Mouse (Mus musculus): ENCODE results near the gene Sorl1. TPM values are rescaled to one million over a fixed set of nuclear protein-coding genes. Genes with fewer than 3 reads are reported as not detected.
A peak's percentile ranks its signal among the peaks of the same experiment; 100 is the strongest.

Gene Sorl1
- polyA plus RNA-seq, 1 experiment, result 58.1 TPM

DNA sequence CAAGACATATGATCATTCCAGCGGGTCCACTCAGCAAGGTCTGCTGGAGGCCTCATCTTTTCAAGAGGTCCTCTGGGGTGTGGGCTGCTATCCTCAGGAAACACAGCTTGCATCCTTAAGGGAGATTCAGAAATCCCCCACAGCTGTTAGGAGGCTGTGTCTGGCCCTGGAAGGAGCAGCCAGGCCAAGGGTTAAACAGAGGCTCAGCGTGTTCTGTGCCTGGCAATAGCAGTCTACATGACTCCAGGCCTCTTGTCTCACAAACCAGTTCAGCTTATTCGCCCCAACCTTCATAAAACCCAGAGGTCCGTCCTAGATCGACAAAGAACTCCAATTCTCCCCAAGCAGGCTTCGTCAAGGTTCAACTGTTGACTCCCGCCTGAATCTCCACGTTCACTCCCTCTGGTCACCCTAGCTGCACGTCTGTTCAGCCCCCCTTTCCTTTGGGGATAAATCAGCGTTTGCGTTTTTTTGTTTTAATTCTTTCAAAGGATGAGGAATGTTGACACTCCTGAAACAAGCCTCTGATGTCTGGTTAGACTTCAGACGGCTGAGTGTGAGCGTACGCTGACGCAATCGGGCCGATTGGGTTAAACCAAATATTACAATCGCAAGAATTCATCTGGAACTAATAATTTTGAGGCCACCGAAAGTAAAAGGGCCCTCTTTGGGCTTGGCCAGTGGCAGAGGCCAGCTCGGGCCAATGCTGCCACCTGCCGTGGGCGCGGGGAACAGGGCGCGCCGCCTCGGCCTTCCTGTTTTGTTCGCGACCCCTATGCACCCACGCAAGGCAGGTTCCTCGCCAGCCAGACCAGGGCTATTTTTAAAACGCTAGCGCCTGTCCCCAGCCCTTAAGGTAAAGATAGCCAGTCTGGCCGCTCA lies 173.7 kb downstream of the Sorl1 start:
- H3K27me3 ChIP-seq (replicated peaks; ENCODE audit: control insufficient read depth, insufficient read depth, low read length), result no peaks in the 10 kb centered on the region
- peak overlapping the region; percentile 83 for H3K27ac ChIP-seq (ENCODE audit: insufficient read depth, low read depth, low read length)
- peak; percentile 76 for TF ChIP-seq CTCF (conservative IDR thresholded peaks at IDR 0.05; ENCODE audit: insufficient read depth, insufficient read length, low read depth, low read length)
- no peak for TF ChIP-seq POLR2A (IDR thresholded peaks at IDR 0.05; ENCODE audit: low read depth, low read length)
- peak; percentile 90 for DNase-seq
- 6% methylated on average over 34 of the region's 34 CpGs for WGBS
- no peaks in the 10 kb centered on the region for H3K36me3 ChIP-seq (ENCODE audit: control insufficient read depth, insufficient read depth, low read length)
- no peaks in the 10 kb centered on the region for H3K4me1 ChIP-seq (ENCODE audit: control insufficient read depth, insufficient read depth, low read length)
- H3K4me3 ChIP-seq (ENCODE audit: insufficient read depth, low read depth, low read length), result peak overlapping the region; percentile 51

DNA sequence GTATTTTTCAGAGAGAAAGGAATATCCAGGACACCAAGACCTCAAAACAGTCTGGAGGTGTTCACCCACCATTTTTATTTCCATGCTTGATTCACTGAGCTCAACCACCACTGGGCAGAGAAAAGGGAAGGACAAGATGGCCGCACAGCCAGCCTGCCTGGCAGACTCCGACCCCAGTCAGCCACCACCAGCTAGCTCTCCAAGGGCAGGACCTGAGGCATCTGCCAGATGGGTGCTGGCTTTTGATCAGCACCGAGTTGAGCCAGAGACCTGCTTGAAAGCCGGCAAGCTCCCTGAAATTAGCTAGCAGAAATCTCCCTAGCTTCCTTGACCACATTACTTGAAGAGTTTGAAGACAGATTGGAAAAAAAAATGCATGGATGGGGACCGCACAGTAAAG lies 174.6 kb downstream of the Sorl1 start:
- TF ChIP-seq CTCF (conservative IDR thresholded peaks at IDR 0.05; ENCODE audit: insufficient read depth, insufficient read length, low read depth, low read length) (no peak), POLR2A (IDR thresholded peaks at IDR 0.05; ENCODE audit: low read depth, low read length) (no peak)
- Histone ChIP-seq H3K4me3 (ENCODE audit: insufficient read depth, low read depth, low read length) (no peak overlapping the region), H3K27me3 (replicated peaks; ENCODE audit: control insufficient read depth, insufficient read depth, low read length) (no peaks in the 10 kb centered on the region), H3K27ac (ENCODE audit: insufficient read depth, low read depth, low read length) (no peak overlapping the region), H3K4me1 (ENCODE audit: control insufficient read depth, insufficient read depth, low read length) (no peaks in the 10 kb centered on the region), H3K36me3 (ENCODE audit: control insufficient read depth, insufficient read depth, low read length) (no peaks in the 10 kb centered on the region)
- DNase-seq, result no peak
- WGBS, result 86% methylated on average over 5 of the region's 5 CpGs

DNA sequence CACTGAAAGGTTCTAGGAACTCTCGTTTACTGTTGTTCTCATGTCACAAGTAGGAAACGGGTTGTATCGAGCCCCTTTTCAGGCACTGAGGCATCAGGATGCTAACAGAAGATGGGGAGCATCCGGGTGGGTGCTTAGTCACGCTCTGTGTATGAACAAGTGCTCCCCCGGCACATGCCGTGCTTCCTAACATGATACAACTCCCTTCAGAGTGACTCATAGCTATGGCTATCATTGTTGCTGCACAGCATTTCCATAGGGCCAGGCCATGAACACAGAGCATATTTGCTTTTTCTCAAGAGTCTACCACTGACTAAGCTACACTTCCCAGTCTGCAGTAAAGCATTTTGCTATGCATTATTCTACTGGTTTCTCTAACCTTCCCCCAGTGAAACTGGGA lies 179.1 kb downstream of the Sorl1 start:
- no peaks in the 10 kb centered on the region for H3K4me1 ChIP-seq (ENCODE audit: control insufficient read depth, insufficient read depth, low read length)
- DNase-seq, result no peak
- H3K27ac ChIP-seq (ENCODE audit: insufficient read depth, low read depth, low read length), result no peak overlapping the region
- TF ChIP-seq POLR2A (IDR thresholded peaks at IDR 0.05; ENCODE audit: low read depth, low read length) (no peak), CTCF (conservative IDR thresholded peaks at IDR 0.05; ENCODE audit: insufficient read depth, insufficient read length, low read depth, low read length) (no peak)
- no peaks in the 10 kb centered on the region for H3K27me3 ChIP-seq (replicated peaks; ENCODE audit: control insufficient read depth, insufficient read depth, low read length)
- no peak overlapping the region for H3K4me3 ChIP-seq (ENCODE audit: insufficient read depth, low read depth, low read length)
- 95% methylated on average over 7 of the region's 7 CpGs for WGBS
- no peaks in the 10 kb centered on the region for H3K36me3 ChIP-seq (ENCODE audit: control insufficient read depth, insufficient read depth, low read length)

- no peaks in the 10 kb centered on the region for H3K4me1 ChIP-seq (ENCODE audit: control insufficient read depth, insufficient read depth, low read length)
- H3K4me3 ChIP-seq (ENCODE audit: insufficient read depth, low read depth, low read length), result no peak overlapping the region
- no peak for TF ChIP-seq POLR2A (IDR thresholded peaks at IDR 0.05; ENCODE audit: low read depth, low read length)
- no peak for TF ChIP-seq CTCF (conservative IDR thresholded peaks at IDR 0.05; ENCODE audit: insufficient read depth, insufficient read length, low read depth, low read length)
- no peak for DNase-seq
- no peak overlapping the region for H3K27ac ChIP-seq (ENCODE audit: insufficient read depth, low read depth, low read length)
- H3K27me3 ChIP-seq (replicated peaks; ENCODE audit: control insufficient read depth, insufficient read depth, low read length), result no peaks in the 10 kb centered on the region
- WGBS, result 76% methylated on average over 4 of the region's 4 CpGs
- H3K36me3 ChIP-seq (ENCODE audit: control insufficient read depth, insufficient read depth, low read length), result no peaks in the 10 kb centered on the region
These were observed 181.0 kb downstream of the Sorl1 start for GRCm38 (mm10) chr9:41942970-41943635.

GRCm38 (mm10) chr9:41940311-41940853 lies 183.7 kb downstream of the Sorl1 start:
- TF ChIP-seq CTCF (conservative IDR thresholded peaks at IDR 0.05; ENCODE audit: insufficient read depth, insufficient read length, low read depth, low read length), result no peak
- no peak for TF ChIP-seq POLR2A (IDR thresholded peaks at IDR 0.05; ENCODE audit: low read depth, low read length)
- Histone ChIP-seq H3K4me1 (ENCODE audit: control insufficient read depth, insufficient read depth, low read length) (peaks cover 6% of the 10 kb centered on the region; the same call in 1 of the 2 replicates), H3K36me3 (ENCODE audit: control insufficient read depth, insufficient read depth, low read length) (no peaks in the 10 kb centered on the region), H3K27ac (ENCODE audit: insufficient read depth, low read depth, low read length) (no peak overlapping the region), H3K4me3 (ENCODE audit: insufficient read depth, low read depth, low read length) (no peak overlapping the region), H3K27me3 (replicated peaks; ENCODE audit: control insufficient read depth, insufficient read depth, low read length) (no peaks in the 10 kb centered on the region)
- no peak for DNase-seq
- WGBS, result 50% methylated on average over 10 of the region's 10 CpGs

GRCm38 (mm10) chr9:41938449-41938848 lies 185.6 kb downstream of the Sorl1 start:
- TF ChIP-seq CTCF (conservative IDR thresholded peaks at IDR 0.05; ENCODE audit: insufficient read depth, insufficient read length, low read depth, low read length) (no peak), POLR2A (IDR thresholded peaks at IDR 0.05; ENCODE audit: low read depth, low read length) (no peak)
- Histone ChIP-seq H3K4me1 (ENCODE audit: control insufficient read depth, insufficient read depth, low read length) (peaks cover 6% of the 10 kb centered on the region; the same call in 1 of the 2 replicates), H3K4me3 (ENCODE audit: insufficient read depth, low read depth, low read length) (no peak overlapping the region), H3K36me3 (ENCODE audit: control insufficient read depth, insufficient read depth, low read length) (no peaks in the 10 kb centered on the region), H3K27ac (ENCODE audit: insufficient read depth, low read depth, low read length) (no peak overlapping the region), H3K27me3 (replicated peaks; ENCODE audit: control insufficient read depth, insufficient read depth, low read length) (no peaks in the 10 kb centered on the region)
- WGBS, result 58% methylated on average over 8 of the region's 8 CpGs
- DNase-seq, result no peak

DNA sequence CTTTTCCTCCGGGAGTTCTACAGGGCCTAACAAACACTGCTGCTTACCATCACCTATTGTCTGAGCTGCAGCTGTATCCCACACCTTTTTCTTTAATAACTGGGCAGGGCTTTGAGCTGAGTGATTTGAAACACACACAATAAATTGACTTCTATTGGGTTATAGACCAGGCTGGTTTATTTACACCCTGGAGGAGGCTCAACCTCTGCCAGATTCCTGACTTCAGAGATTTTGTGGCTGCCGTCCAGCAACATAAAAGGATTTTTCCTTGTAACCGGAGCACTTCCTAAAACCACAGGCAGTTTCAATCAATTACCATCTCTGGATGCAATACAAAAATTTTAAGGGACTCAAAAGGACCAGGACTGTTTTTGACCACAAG lies 186.1 kb downstream of the Sorl1 start:
- WGBS, result 27% methylated on average over 3 of the region's 3 CpGs
- Histone ChIP-seq H3K4me3 (ENCODE audit: insufficient read depth, low read depth, low read length) (no peak overlapping the region), H3K4me1 (ENCODE audit: control insufficient read depth, insufficient read depth, low read length) (peaks cover 6% of the 10 kb centered on the region; the same call in 1 of the 2 replicates), H3K36me3 (ENCODE audit: control insufficient read depth, insufficient read depth, low read length) (no peaks in the 10 kb centered on the region), H3K27ac (ENCODE audit: insufficient read depth, low read depth, low read length) (no peak overlapping the region), H3K27me3 (replicated peaks; ENCODE audit: control insufficient read depth, insufficient read depth, low read length) (no peaks in the 10 kb centered on the region)
- TF ChIP-seq CTCF (conservative IDR thresholded peaks at IDR 0.05; ENCODE audit: insufficient read depth, insufficient read length, low read depth, low read length) (no peak), POLR2A (IDR thresholded peaks at IDR 0.05; ENCODE audit: low read depth, low read length) (no peak)
- DNase-seq, result peak; percentile 57

Data from kidney, adult 2 months (tissue).